Mouse (Mus musculus): Measurements from ENCODE around the gene Tbc1d10b.

DNA sequence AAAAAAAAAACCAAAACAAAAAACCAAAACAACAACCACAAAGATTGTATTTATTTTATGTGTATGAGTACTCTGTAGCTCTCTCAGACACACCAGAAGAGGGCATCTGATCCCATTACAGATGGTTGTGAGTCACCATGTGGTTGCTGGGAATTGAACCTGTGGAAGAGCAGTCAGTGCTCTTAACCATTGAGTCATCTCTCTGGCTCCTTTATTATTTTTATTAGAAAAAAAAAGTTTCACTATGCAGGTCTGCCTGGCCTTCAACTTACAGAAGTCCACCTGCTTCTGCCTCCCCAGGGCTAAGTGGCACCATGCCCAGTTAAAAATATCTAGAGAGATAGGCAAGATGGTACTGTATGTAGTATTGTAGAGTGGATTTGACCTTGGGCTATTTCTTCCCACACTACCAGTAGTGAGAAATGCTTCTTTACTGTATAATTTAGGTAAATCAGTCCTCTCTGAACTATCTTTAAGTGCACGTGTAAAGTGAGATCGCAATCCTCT lies 35.1 kb upstream of the Tbc1d10b start:
- TF ChIP-seq CTCF (IDR thresholded peaks at IDR 0.05; ENCODE audit: extremely low read depth, insufficient read depth, low read length) = no peak
- no peak for TF ChIP-seq POLR2A (IDR thresholded peaks at IDR 0.05; ENCODE audit: extremely low read depth, insufficient read depth, low read length)
